Mouse (Mus musculus) hindbrain, postnatal 0 days (tissue): ENCODE results near the gene Anapc16. TPM values are rescaled to one million over a fixed set of nuclear protein-coding genes. Genes with fewer than 3 reads are reported as not detected.

ENCODE experiments used
- ATAC-seq: fragments of 200-750 bp; cut with Nextera tagmentation; 2 replicates; pipeline ENCODE4 v1.8.0; 2017; ENCODE audit warnings: mild to moderate bottlenecking, moderate TSS enrichment, moderate library complexity
- DNase-seq: peaks from one replicate; pipeline ENCODE4 v3.0.0-alpha.2; 2015; ENCODE audit warnings: low spot score
- H3K27ac ChIP-seq: fragments of 300-500 bp; sonication (generic); 2 replicates; pipeline ENCODE4 v1.5.1; 2014; ENCODE audit warnings: mild to moderate bottlenecking
- H3K27me3 ChIP-seq: fragments of 300-500 bp; sonication (generic); 2 replicates; pipeline ENCODE4 v1.6.1; 2014; ENCODE audit warnings: low read length, mixed read lengths; ENCODE audit not compliant: insufficient read depth
- H3K36me3 ChIP-seq: fragments of 300-500 bp; sonication (generic); 2 replicates; pipeline ENCODE4 v1.6.1; 2014; ENCODE audit warnings: low read length, mixed read lengths; ENCODE audit not compliant: insufficient read depth
- H3K4me1 ChIP-seq: fragments of 300-500 bp; sonication (generic); 2 replicates; pipeline ENCODE4 v1.6.1; 2014; ENCODE audit warnings: antibody characterized with exemption, low read length, mixed read lengths; ENCODE audit not compliant: insufficient read depth
- H3K4me2 ChIP-seq: fragments of 300-500 bp; sonication (generic); 2 replicates; pipeline ENCODE4 v1.6.1; 2014; ENCODE audit warnings: low read depth, mild to moderate bottlenecking, low read length, moderate library complexity, mixed read lengths
- H3K4me3 ChIP-seq: fragments of 300-500 bp; sonication (generic); 2 replicates; pipeline ENCODE4 v1.5.1; 2014; ENCODE audit warnings: low read length
- H3K9ac ChIP-seq: fragments of 300-500 bp; sonication (generic); replicated peaks from 2 replicates; pipeline ENCODE4 v1.6.1; 2014; ENCODE audit warnings: mild to moderate bottlenecking, low read length, moderate library complexity, mixed read lengths
- H3K9me3 ChIP-seq: fragments of 300-500 bp; sonication (generic); 2 replicates; pipeline ENCODE4 v1.6.1; 2016; ENCODE audit warnings: low read length, mixed read lengths
- CTCF ChIP-seq: IDR thresholded peaks from 2 replicates; pipeline ENCODE4 v1.5.1; 2016; ENCODE audit warnings: antibody characterized with exemption, control low read depth, low read depth
- WGBS: fragments of 180-500 bp; shearing (Covaris S2); extraction: QIAGEN DNeasy Blood & Tissue Kit; methylation state at CpG from one replicate; pipeline ENCODE4 v1.1.7; 2014; 5-methylcytosine and 5-hydroxymethylcytosine counted together
- polyA plus RNA-seq: library from polyadenylated mRNA; unstranded; fragments of >200 nt; fragmentation: Nextera tagmentation; extraction: Ambion mirVana; gene quantifications from 2 replicates; pipeline ENCODE4 v1.2.1, GENCODE M21; 2015
- total RNA-seq: library from RNA; depleted of rRNA; stranded (reverse); fragments of >200 nt; gene quantifications from 2 replicates; pipeline ENCODE4 v1.2.3, GENCODE M21; 2014; rRNA removed

The Anapc16 gene
- 62.6 and 70.1 TPM in 2 replicates for total RNA-seq
- 132 and 133 TPM in 2 replicates for polyA plus RNA-seq

DNA sequence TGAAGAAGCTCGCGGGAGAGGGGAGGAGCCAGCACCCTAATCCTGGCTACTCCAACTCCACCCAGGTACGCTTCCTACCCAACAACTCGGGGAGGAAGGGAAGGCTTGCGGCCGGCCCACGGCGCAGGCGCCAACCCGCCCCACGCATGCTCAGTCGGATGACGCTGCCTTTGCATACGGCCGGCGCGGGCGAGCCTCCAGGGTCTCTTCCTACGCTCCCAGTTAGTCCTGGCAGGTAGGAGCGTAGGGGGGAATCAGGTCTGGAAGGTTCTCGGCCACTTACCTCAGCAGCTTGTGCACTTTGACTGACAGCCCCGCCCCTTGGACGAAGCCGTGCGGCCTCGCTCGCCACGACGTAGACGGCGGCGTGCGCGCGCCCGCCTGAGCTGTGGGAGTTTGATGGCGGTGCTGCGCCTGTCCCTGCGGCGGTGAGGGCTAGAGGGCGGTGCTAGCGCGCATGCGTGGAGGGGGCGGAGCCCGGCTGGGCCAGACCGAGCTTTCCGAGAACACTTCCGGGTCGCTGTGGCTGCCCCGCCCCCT lies at the start of gene Anapc16, which contains the start of gene Ascc1:
TSS of gene Anapc16 (minus strand) at position 463 of the 540 bp plus-strand sequence.
TSS of gene Ascc1 (plus strand) at position 133 of the 540 bp plus-strand sequence.
- H3K27ac ChIP-seq, result peak within 1 kb of the TSS; percentile 98
- TF ChIP-seq CTCF, result peak; percentile 5; the same call in 1 of the 2 replicates
- WGBS, result 0% methylated on average over 51 of the region's 51 CpGs
- peak within 1 kb of the TSS; percentile 79 for H3K4me2 ChIP-seq
- H3K9me3 ChIP-seq, result no peaks in the 10 kb centered on the region
- no peaks in the 10 kb centered on the region for H3K27me3 ChIP-seq
- H3K36me3 ChIP-seq, result no peaks in the 10 kb centered on the region; the same call in 1 of the 2 replicates
- ATAC-seq (peak; percentile 98), DNase-seq (peak; percentile 99)
- peak within 1 kb of the TSS; percentile 53 for H3K4me3 ChIP-seq
- H3K4me1 ChIP-seq, result no peaks in the 10 kb centered on the region; the same call in 1 of the 2 replicates
- H3K9ac ChIP-seq, result peak within 1 kb of the TSS; percentile 71

DNA sequence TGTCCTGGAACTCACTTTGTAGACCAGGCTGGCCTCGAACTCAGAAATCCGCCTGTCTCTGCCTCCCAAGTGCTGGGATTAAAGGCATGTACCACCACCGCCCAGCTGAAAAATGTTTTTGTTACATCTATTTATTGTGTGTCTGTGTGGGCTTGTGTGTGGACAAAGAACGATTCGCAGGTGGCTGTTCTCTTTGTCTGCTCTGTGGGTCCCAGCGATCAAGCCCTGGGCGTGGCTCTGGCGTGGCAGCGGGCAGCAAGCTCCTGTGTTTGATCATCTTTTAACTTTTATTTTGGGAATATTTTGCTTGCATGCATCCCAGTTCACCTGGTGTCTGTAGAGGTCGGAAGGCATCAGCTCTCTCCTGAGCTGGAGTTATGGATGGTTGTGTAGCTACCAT lies 47.6 kb upstream of the Anapc16 start:
- ATAC-seq, result no peak
- no peak for TF ChIP-seq CTCF

GRCm38 (mm10) chr10:60046696-60047095 lies 43.8 kb upstream of the Anapc16 start:
- ATAC-seq (no peak), DNase-seq (peak; percentile 69)
- WGBS, result 30% methylated on average over 5 of the region's 5 CpGs
- Histone ChIP-seq H3K27me3 (no peaks in the 10 kb centered on the region), H3K4me2 (no peak overlapping the region), H3K9ac (no peak overlapping the region), H3K27ac (no peak overlapping the region), H3K4me3 (no peak overlapping the region), H3K36me3 (no peaks in the 10 kb centered on the region), H3K4me1 (no peaks in the 10 kb centered on the region), H3K9me3 (no peaks in the 10 kb centered on the region)
- no peak for TF ChIP-seq CTCF

More for the DNA sequence above, 47.6 kb upstream of the Anapc16 start:
- Histone ChIP-seq H3K9me3 (no peaks in the 10 kb centered on the region), H3K4me3 (no peak overlapping the region), H3K4me1 (no peaks in the 10 kb centered on the region), H3K9ac (no peak overlapping the region), H3K27ac (no peak overlapping the region), H3K4me2 (no peak overlapping the region), H3K27me3 (no peaks in the 10 kb centered on the region), H3K36me3 (no peaks in the 10 kb centered on the region)
- DNase-seq, result no peak
- WGBS, result 97% methylated on average over 10 of the region's 10 CpGs

GRCm38 (mm10) chr10:60042350-60042922 lies 39.5 kb upstream of the Anapc16 start:
- WGBS, result 86% methylated on average over 8 of the region's 8 CpGs
- no peak for ATAC-seq

GRCm38 (mm10) chr10:60035744-60036143 lies 32.8 kb upstream of the Anapc16 start:
- no peak overlapping the region for H3K27ac ChIP-seq
- H3K9me3 ChIP-seq, result no peaks in the 10 kb centered on the region
- WGBS, result 80% methylated on average over 4 of the region's 4 CpGs
- no peak overlapping the region for H3K9ac ChIP-seq
- no peak overlapping the region for H3K4me3 ChIP-seq
- no peak overlapping the region for H3K4me2 ChIP-seq
- H3K4me1 ChIP-seq, result no peaks in the 10 kb centered on the region
- no peak for ATAC-seq
- TF ChIP-seq CTCF, result no peak
- no peaks in the 10 kb centered on the region for H3K36me3 ChIP-seq
- no peak for DNase-seq
- H3K27me3 ChIP-seq, result no peaks in the 10 kb centered on the region

More at GRCm38 (mm10) chr10:60042350-60042922, 39.5 kb upstream of the Anapc16 start:
- Histone ChIP-seq H3K9me3 (no peaks in the 10 kb centered on the region), H3K27me3 (no peaks in the 10 kb centered on the region), H3K27ac (no peak overlapping the region), H3K9ac (no peak overlapping the region), H3K4me3 (no peak overlapping the region), H3K4me2 (no peak overlapping the region), H3K36me3 (no peaks in the 10 kb centered on the region), H3K4me1 (no peaks in the 10 kb centered on the region)
- no peak for DNase-seq
- TF ChIP-seq CTCF, result no peak

GRCm38 (mm10) chr10:60034621-60035020 lies 31.7 kb upstream of the Anapc16 start:
- no peaks in the 10 kb centered on the region for H3K27me3 ChIP-seq
- ATAC-seq, result no peak
- no peak for DNase-seq
- no peak overlapping the region for H3K9ac ChIP-seq
- H3K4me3 ChIP-seq, result no peak overlapping the region
- no peaks in the 10 kb centered on the region for H3K36me3 ChIP-seq
- H3K9me3 ChIP-seq, result no peaks in the 10 kb centered on the region
- no peak overlapping the region for H3K4me2 ChIP-seq
- no peaks in the 10 kb centered on the region for H3K4me1 ChIP-seq
- TF ChIP-seq CTCF, result no peak
- no peak overlapping the region for H3K27ac ChIP-seq
- WGBS, result 80% methylated on average over 3 of the region's 3 CpGs

DNA sequence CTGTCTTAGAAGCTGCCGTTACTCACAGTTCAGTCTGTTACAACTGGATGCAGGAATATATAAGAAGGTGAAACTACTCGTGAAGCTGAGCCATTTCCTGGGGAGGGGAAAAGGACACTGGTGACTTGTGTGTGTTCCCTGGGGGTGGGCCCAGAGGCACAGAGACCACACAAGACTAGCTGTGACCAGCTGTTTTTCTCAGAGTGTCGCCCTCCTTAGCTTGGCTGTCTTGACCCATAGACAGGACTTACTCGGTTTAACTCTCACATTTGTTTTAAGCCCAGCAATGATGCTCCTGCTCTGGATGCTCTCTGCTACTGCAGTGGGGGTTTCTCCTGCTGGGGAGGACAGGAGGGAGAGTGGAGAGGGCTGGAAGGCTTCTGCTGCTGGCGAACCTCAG lies 30.1 kb upstream of the Anapc16 start:
- Histone ChIP-seq H3K9me3 (no peaks in the 10 kb centered on the region), H3K27ac (no peak overlapping the region), H3K4me3 (no peak overlapping the region), H3K36me3 (no peaks in the 10 kb centered on the region), H3K27me3 (no peaks in the 10 kb centered on the region), H3K9ac (no peak overlapping the region), H3K4me2 (no peak overlapping the region), H3K4me1 (peaks cover 3% of the 10 kb centered on the region; the same call in 1 of the 2 replicates)
- ATAC-seq (no peak), DNase-seq (no peak)
- TF ChIP-seq CTCF, result no peak
- WGBS, result 49% methylated on average over 5 of the region's 5 CpGs
